Mouse (Mus musculus): ENCODE results near the gene Tmem229b. TPM values are rescaled to one million over a fixed set of nuclear protein-coding genes. Genes with fewer than 3 reads are reported as not detected.

Gene Tmem229b
- 27.1 and 28.1 TPM in 2 replicates for polyA plus RNA-seq (2016; fragmentation: Nextera tagmentation; extraction: Ambion mirVana)

DNA sequence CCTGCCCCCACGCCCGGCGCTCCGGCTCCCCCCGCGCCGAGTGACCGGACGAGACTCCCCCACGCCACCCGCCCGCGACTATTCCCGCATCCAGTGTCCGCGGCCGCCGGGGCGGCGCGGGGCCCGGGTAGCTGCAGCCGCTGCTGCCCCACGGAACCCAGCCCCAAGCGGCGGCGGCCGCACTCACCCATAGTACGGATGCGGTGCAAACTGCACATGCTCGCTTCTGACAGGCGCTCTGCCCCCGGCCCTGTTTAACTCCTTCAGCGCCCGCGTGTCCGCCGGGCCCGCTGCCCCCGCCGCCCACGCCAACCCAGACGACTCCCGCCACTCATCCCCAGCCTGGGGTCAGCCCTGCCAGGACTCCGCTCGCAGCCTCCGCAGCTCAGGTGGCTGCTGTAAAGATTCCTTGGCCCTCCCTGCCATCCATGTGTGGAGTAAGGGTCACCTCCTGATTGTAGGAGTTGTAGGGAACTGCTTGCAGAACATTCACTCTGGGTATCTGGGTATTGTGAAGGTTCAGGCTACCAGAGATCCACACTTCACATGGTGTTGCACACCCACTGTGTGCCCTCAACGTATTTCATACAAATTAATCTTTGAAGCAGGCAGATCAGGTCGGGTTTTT is at the start of gene Tmem229b:
TSS of gene Tmem229b (minus strand) at position 502 of the 628 bp plus-strand sequence.
- peak within 1 kb of the TSS; percentile 92 for H3K4me3 ChIP-seq
- peak within 1 kb of the TSS; percentile 92 for H3K9ac ChIP-seq
- peak within 1 kb of the TSS; percentile 89 for H3K4me2 ChIP-seq (replicated peaks)
- H3K9me3 ChIP-seq = no peaks in the 10 kb centered on the region
- H3K36me3 ChIP-seq = no peaks in the 10 kb centered on the region
- peaks cover 3% of the 10 kb centered on the region for H3K4me1 ChIP-seq
- peak; percentile 91 for ATAC-seq (ENCODE audit: low FRiP score, low read depth)
- 2% methylated on average over 49 of the region's 49 CpGs for WGBS
- H3K27ac ChIP-seq = peak within 1 kb of the TSS; percentile 76
- H3K27me3 ChIP-seq (replicated peaks) = 0 out of 2 replicates have a peak, but pooled peaks cover 4% of the 10 kb centered on the region

DNA sequence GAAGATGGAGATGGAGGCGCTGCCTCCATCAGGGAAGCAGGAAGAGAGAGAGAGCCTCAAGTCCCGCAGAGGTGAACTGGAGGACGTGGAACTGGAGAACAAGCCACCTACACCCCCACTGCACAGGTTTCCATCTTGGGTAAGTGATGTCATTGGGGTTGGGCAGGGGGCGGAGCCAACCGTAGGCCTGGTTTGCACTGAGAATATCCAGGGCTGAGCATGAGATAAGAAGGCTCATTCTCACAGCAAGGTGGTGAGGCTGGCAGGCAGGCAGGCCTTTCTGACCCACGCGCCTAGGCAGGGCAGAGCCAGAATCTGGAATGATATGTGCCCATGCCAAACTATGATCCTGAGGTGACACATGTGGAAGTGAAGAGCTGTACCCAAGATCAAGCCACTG is 47.8 kb upstream of the Tmem229b start:
- Histone ChIP-seq H3K9me3 (no peaks in the 10 kb centered on the region), H3K36me3 (peaks cover 34% of the 10 kb centered on the region), H3K4me3 (no peak overlapping the region), H3K27me3 (replicated peaks) (no peaks in the 10 kb centered on the region), H3K4me1 (no peaks in the 10 kb centered on the region), H3K9ac (no peak overlapping the region), H3K4me2 (replicated peaks) (no peak overlapping the region), H3K27ac (no peak overlapping the region)
- no peak for ATAC-seq (ENCODE audit: low FRiP score, low read depth)
- 88% methylated on average over 7 of the region's 7 CpGs for WGBS

DNA sequence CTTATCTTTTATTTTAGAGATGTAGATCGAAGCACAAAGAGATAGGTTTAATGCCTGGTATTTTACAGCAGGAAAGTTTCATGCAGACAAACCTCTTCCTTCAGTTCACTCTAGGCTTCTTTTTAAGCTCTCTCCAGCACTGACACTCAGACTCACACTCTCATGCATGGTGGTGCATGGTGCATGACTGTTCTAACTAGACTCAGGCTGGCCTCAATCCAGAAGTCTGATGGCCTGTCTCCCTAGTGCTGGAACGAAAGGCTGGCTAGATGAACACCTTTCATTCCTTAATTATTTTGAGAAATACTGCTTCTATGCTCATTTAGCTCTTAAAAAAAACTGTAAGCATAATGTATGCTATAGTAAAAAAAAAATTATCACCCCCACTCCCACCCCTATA is 44.6 kb upstream of the Tmem229b start:
- H3K27ac ChIP-seq = no peak overlapping the region
- H3K4me1 ChIP-seq = no peaks in the 10 kb centered on the region
- H3K36me3 ChIP-seq = peaks cover 39% of the 10 kb centered on the region
- no peak overlapping the region for H3K4me3 ChIP-seq
- H3K9ac ChIP-seq = no peak overlapping the region
- 95% methylated on average over 2 of the region's 2 CpGs for WGBS
- ATAC-seq (ENCODE audit: low FRiP score, low read depth) = no peak
- no peak overlapping the region for H3K4me2 ChIP-seq (replicated peaks)
- H3K27me3 ChIP-seq (replicated peaks) = no peaks in the 10 kb centered on the region
- H3K9me3 ChIP-seq = no peaks in the 10 kb centered on the region

DNA sequence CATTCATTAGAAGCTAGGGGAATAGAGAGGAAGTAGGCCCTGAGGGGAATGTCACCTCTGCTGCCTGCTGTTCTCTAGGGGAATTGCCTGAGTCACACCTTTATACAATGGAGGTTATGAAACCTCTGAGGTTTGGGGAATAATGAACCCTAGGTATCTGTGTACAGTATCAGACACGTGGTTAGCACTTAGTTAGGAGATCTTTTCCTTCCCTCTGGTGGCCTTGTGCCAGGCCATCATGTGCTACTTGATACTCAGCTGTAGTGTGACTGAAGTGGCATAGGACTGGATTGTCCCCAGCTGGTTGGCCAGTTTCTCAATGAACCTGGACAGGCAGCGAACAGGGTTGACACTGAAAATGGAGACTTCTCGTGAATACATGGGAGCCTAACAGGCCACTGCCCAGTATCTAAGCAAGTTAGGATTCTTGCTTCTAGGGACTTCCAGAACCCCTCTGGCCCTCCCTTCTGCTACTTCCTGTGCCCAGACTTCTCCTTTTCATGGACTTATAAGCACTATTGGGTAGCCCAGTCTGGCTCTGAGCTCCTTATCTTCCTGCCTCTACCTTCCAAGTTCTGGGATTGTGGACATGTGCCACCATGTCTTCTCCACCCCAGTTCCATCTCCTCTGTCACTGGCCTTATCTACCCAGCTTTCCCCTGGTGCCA is 43.3 kb upstream of the Tmem229b start:
- no peak overlapping the region for H3K27ac ChIP-seq
- H3K9ac ChIP-seq = no peak overlapping the region
- no peak overlapping the region for H3K4me3 ChIP-seq
- H3K4me1 ChIP-seq = no peaks in the 10 kb centered on the region
- no peak overlapping the region for H3K4me2 ChIP-seq (replicated peaks)
- ATAC-seq (ENCODE audit: low FRiP score, low read depth) = no peak
- peaks cover 34% of the 10 kb centered on the region for H3K36me3 ChIP-seq
- H3K27me3 ChIP-seq (replicated peaks) = no peaks in the 10 kb centered on the region
- no peaks in the 10 kb centered on the region for H3K9me3 ChIP-seq
- whole genome bisulfite sequencing = 90% methylated on average over 3 of the region's 3 CpGs

- no peak overlapping the region for H3K4me2 ChIP-seq (replicated peaks)
- H3K4me3 ChIP-seq = no peak overlapping the region
- H3K27ac ChIP-seq = no peak overlapping the region
- H3K36me3 ChIP-seq = peaks cover 30% of the 10 kb centered on the region
- no peak for ATAC-seq (ENCODE audit: low FRiP score, low read depth)
- 75% methylated on average over 2 of the region's 2 CpGs for WGBS
- H3K9me3 ChIP-seq = no peaks in the 10 kb centered on the region
- H3K9ac ChIP-seq = no peak overlapping the region
- H3K27me3 ChIP-seq (replicated peaks) = no peaks in the 10 kb centered on the region
- H3K4me1 ChIP-seq = no peaks in the 10 kb centered on the region
Observed at GRCm38 (mm10) chr12:79049807-79050206, 42.4 kb upstream of the Tmem229b start.

GRCm38 (mm10) chr12:79048898-79049297 is 41.5 kb upstream of the Tmem229b start:
- no peak overlapping the region for H3K9ac ChIP-seq
- no peaks in the 10 kb centered on the region for H3K4me1 ChIP-seq
- no peak overlapping the region for H3K4me2 ChIP-seq (replicated peaks)
- H3K9me3 ChIP-seq = no peaks in the 10 kb centered on the region
- WGBS = 70% methylated on average over 1 of the region's 1 CpGs
- H3K27me3 ChIP-seq (replicated peaks) = no peaks in the 10 kb centered on the region
- no peak for ATAC-seq (ENCODE audit: low FRiP score, low read depth)
- H3K4me3 ChIP-seq = no peak overlapping the region
- peaks cover 27% of the 10 kb centered on the region for H3K36me3 ChIP-seq
- H3K27ac ChIP-seq = no peak overlapping the region

- Histone ChIP-seq H3K9me3 (no peaks in the 10 kb centered on the region), H3K36me3 (peaks cover 24% of the 10 kb centered on the region), H3K27me3 (replicated peaks) (no peaks in the 10 kb centered on the region), H3K27ac (no peak overlapping the region), H3K4me1 (no peaks in the 10 kb centered on the region), H3K4me2 (replicated peaks) (no peak overlapping the region), H3K4me3 (no peak overlapping the region), H3K9ac (no peak overlapping the region)
- WGBS = 90% methylated on average over 7 of the region's 7 CpGs
- ATAC-seq (ENCODE audit: low FRiP score, low read depth) = no peak
Observed at GRCm38 (mm10) chr12:79047203-79047602, 39.8 kb upstream of the Tmem229b start.

GRCm38 (mm10) chr12:79046171-79046570 is 38.7 kb upstream of the Tmem229b start:
- H3K9ac ChIP-seq = no peak overlapping the region
- H3K4me1 ChIP-seq = no peaks in the 10 kb centered on the region
- no peaks in the 10 kb centered on the region for H3K9me3 ChIP-seq
- peaks cover 24% of the 10 kb centered on the region for H3K36me3 ChIP-seq
- no peak overlapping the region for H3K4me3 ChIP-seq
- no peak overlapping the region for H3K4me2 ChIP-seq (replicated peaks)
- WGBS = 81% methylated on average over 6 of the region's 6 CpGs
- ATAC-seq (ENCODE audit: low FRiP score, low read depth) = no peak
- no peaks in the 10 kb centered on the region for H3K27me3 ChIP-seq (replicated peaks)
- no peak overlapping the region for H3K27ac ChIP-seq

- H3K4me3 ChIP-seq = no peak overlapping the region
- ATAC-seq (ENCODE audit: low FRiP score, low read depth) = no peak
- no peaks in the 10 kb centered on the region for H3K4me1 ChIP-seq
- H3K9ac ChIP-seq = no peak overlapping the region
- H3K27me3 ChIP-seq (replicated peaks) = no peaks in the 10 kb centered on the region
- no peak overlapping the region for H3K4me2 ChIP-seq (replicated peaks)
- peaks cover 14% of the 10 kb centered on the region; the same call in 1 of the 2 replicates for H3K36me3 ChIP-seq
- no peaks in the 10 kb centered on the region for H3K9me3 ChIP-seq
- H3K27ac ChIP-seq = no peak overlapping the region
- 81% methylated on average over 8 of the region's 8 CpGs for WGBS
Observed at GRCm38 (mm10) chr12:79044668-79045067, 37.2 kb upstream of the Tmem229b start.

DNA sequence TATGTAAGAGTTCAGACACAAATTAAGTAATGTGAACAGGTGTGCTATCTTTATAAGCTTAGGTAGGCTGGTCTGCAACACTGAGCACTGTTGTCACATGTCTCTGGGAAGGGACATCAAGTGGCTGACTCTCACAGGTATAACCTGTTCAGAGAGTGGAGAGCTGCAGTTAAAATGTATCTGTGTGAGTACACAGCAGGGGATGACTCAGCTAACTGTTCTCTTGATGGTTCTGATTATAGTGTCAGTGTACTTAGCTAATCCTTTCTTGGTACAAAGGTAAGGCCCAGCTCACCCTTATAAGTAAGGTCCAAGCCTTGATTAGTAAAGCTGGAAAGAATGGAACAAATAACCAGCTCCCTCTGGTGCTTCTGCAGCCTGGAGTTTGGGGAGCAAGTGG is 34.0 kb upstream of the Tmem229b start:
- no peaks in the 10 kb centered on the region for H3K9me3 ChIP-seq
- no peak overlapping the region for H3K4me3 ChIP-seq
- H3K27ac ChIP-seq = no peak overlapping the region
- H3K27me3 ChIP-seq (replicated peaks) = no peaks in the 10 kb centered on the region
- ATAC-seq (ENCODE audit: low FRiP score, low read depth) = no peak
- no peak overlapping the region for H3K9ac ChIP-seq
- peaks cover 8% of the 10 kb centered on the region; the same call in 1 of the 2 replicates for H3K36me3 ChIP-seq
- no peak overlapping the region for H3K4me2 ChIP-seq (replicated peaks)
- H3K4me1 ChIP-seq = no peaks in the 10 kb centered on the region

- H3K4me2 ChIP-seq (replicated peaks) = no peak overlapping the region
- no peaks in the 10 kb centered on the region for H3K27me3 ChIP-seq (replicated peaks)
- 92% methylated on average over 11 of the region's 11 CpGs for WGBS
- no peak overlapping the region for H3K4me3 ChIP-seq
- H3K36me3 ChIP-seq = peaks cover 8% of the 10 kb centered on the region; the same call in 1 of the 2 replicates
- ATAC-seq (ENCODE audit: low FRiP score, low read depth) = no peak
- no peaks in the 10 kb centered on the region for H3K9me3 ChIP-seq
- H3K4me1 ChIP-seq = no peaks in the 10 kb centered on the region
- no peak overlapping the region for H3K9ac ChIP-seq
- H3K27ac ChIP-seq = no peak overlapping the region
Observed at GRCm38 (mm10) chr12:79040201-79040827, 32.9 kb upstream of the Tmem229b start.

GRCm38 (mm10) chr12:79039708-79040107 is 32.3 kb upstream of the Tmem229b start:
- Histone ChIP-seq H3K4me1 (no peaks in the 10 kb centered on the region), H3K9ac (no peak overlapping the region), H3K9me3 (no peaks in the 10 kb centered on the region), H3K27ac (no peak overlapping the region), H3K4me2 (replicated peaks) (no peak overlapping the region), H3K27me3 (replicated peaks) (no peaks in the 10 kb centered on the region), H3K4me3 (no peak overlapping the region), H3K36me3 (peaks cover 4% of the 10 kb centered on the region; the same call in 1 of the 2 replicates)
- WGBS = 81% methylated on average over 8 of the region's 8 CpGs
- no peak for ATAC-seq (ENCODE audit: low FRiP score, low read depth)
